Mouse (Mus musculus) right cerebral cortex, postnatal 36 days (tissue): ENCODE measurements at regions not wholly inside any gene's neighbourhood (a gene's known extent, or its start where the extent isn't known, plus 50 kb on each side); places are given as distances from the start of the nearest gene placed in this dataset.

Source experiments
- DNase-seq, 2 experiments: peaks; one replicate each; pipeline ENCODE4 v3.0.0; 2022; ENCODE audit warnings: low spot score in 2 of 2, mixed read lengths in 1 of 2

DNA sequence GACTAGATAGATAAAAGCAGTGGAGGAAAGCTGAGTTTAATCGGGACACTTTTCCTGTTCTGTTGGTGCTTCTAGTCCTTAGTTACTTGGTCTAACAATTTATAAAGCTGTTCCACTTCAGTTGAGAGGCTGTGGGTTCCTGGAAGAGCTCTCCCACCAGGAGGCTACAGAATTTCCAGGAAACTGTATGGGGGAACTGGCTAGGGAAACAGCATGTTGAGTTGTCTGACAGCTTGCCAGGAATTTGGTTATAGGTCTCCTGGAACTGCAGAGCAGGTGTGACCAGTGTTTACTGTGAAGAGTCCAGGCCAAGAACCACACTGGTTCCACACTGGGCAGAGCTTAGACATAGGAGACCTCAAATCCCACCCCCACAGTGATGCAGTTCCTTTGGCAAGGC is 65.0 kb upstream of the Pik3cg start:
- no peak for DNase-seq

GRCm38 (mm10) chr12:32279861-32280260 is 71.4 kb upstream of the Pik3cg start:
- DNase-seq, result no peak

- DNase-seq, result no peak
Measured at GRCm38 (mm10) chr12:32280309-32280708, 71.8 kb upstream of the Pik3cg start.

DNA sequence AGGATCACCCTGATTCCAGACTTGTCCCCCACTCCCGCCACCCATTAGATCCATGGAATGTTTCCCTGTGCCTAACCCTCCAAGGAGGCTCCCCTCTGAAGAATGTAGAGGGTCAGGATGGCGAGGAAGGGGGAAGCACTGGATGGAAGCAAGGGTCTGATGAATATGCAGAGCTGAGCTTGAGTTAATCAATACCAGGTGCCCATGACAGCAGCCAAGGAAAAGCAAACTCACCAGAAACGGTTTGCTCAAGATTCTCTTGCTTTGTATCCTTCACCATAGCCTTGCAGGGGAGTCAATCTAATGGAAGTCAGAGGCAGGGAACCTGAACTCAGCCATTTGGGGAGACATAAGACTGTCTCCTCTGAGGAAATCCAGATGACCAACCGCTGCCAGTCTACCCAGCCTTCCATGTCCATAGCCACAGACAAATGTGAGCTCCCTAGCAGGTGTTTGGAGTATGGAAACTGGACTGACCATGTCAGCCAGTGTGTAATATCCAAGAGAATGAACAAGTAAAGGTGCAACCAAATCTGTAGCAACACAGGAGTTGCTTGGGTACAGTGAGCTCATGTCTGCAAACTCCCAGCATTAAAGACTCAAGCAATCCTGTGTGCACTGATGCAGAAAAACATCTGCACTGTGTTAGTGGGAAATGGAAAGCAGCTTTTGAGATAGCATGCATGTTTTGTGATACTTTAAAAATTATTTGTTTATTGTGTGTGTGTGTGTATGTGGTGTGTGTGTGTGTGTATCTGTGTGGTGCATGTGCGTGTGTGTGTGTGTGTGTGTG is 74.1 kb upstream of the Pik3cg start:
- no peak for DNase-seq

GRCm38 (mm10) chr12:32285039-32285438 is 76.6 kb upstream of the Pik3cg start:
- no peak for DNase-seq

- DNase-seq, result no peak
Measured at GRCm38 (mm10) chr12:32286652-32287051, 78.2 kb upstream of the Pik3cg start.

DNA sequence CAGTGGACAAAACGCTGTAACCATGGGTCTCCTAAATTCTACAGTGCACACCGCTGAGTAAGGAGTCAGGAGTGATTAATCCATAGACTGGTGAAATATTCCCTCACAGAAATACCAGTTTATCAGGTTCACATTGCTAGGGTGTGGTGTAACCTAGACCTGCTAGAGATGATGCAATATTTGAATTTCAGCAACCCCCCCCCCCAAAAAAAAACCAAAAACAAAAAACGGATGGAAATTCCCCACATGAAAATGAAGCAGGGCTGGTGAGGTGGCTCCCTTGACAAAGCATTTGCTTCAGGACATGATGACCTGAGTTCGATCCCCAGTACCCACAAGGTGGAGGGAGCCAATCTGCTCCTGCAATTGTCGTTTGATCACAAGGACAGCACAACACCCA is 82.7 kb upstream of the Pik3cg start:
- DNase-seq, result no peak

DNA sequence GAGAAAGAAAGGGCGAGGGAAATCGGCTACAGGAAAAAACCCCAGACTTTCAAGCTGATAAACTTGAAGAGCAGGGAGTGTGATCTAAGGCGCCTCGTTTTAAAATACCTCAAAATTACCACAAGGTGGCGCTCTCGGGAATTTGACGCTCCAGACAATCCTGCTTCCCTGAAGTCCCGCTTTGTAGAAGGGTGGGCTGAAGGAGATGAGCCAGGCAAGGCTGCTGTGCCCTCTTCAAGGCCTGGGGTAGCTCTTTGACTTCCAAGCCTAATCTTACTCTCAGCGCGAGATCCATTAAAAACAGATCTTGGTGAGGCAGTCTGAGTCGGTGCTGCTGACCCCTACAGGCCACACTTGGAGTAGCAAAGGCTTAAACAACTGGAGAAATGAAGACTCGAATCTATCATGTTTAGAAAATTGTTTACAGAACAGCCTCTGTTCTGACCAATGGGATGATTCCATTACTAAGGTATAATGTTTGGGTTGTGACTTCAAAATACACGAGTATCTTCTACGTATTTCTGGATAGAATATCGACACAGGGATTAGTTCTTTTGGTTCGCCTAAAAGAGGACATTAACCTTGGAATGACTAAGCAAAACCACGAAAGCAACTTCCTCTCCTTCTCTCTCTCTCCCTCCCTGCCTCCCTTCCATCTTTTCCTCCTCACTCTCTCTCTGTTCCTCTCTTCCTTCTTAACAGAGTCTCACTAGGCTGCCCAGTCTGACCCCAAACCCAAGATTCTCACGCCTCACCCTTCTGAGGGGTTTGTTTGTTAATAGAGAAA is 83.7 kb upstream of the Pik3cg start:
- peak; percentile 5 to 14 for DNase-seq

GRCm38 (mm10) chr12:32292749-32293128 is 84.3 kb upstream of the Pik3cg start:
- DNase-seq, result no peak

GRCm38 (mm10) chr12:32297431-32297830 is 81.1 kb upstream of the Ccdc71l start:
- no peak for DNase-seq

GRCm38 (mm10) chr12:32299714-32300113 is 78.8 kb upstream of the Ccdc71l start:
- DNase-seq, result no peak

DNA sequence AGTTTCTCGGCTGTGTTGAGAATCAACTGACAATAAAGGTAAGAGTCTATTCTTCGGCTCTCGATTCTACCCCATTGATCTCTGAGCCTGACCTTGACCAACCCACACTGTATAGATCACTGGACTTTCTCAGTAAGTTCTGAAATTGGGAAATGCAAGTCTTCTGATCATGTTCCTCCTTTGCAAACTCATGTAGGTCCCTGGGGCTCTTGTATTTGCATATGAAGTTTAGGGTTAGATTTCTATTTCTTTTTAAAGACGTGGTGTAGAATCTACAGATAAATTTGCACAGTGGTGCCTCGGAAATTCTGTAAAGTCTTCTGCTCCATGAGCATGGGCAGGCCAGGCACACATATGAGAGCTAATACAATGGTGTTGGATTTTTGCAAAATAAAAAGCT is 72.8 kb upstream of the Ccdc71l start:
- DNase-seq, result no peak

- DNase-seq, result peak in 1 of 2 experiments; percentile 2
Measured at GRCm38 (mm10) chr12:32306326-32306725, 72.2 kb upstream of the Ccdc71l start.

DNA sequence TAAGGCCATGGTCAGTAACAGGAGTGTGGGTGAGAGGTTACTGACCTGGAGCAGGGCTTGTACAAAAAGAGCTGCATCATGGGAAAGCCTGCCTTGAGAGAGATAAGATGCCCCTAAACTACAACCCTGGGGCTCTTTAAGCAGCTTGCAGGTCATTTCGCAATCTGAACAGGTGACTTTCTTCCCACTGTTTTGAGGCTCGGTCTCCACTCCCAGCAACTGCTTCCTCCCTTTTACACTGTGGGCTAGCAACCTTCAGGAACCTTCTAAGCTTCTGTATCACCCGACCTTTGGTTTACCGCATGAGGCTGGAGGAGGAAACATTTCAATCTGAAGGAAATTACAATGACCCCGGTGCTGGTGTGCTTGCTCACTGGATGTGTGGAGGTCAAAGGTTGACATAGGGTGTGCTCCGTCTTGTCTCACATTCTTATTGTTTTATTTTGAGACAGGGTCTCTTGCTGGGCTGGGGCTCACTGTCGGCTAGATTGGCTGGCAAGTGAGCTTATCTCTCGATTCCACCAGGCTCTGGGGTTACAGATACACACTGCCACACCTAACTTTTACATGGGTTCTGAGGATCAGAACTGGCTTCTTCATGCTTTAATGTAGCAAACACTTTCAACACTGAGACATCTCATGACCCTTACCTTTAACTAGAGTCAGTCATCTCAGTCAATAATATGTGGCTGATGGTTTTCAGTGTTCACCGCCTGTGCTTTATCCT is 71.1 kb upstream of the Ccdc71l start:
- DNase-seq, result no peak

DNA sequence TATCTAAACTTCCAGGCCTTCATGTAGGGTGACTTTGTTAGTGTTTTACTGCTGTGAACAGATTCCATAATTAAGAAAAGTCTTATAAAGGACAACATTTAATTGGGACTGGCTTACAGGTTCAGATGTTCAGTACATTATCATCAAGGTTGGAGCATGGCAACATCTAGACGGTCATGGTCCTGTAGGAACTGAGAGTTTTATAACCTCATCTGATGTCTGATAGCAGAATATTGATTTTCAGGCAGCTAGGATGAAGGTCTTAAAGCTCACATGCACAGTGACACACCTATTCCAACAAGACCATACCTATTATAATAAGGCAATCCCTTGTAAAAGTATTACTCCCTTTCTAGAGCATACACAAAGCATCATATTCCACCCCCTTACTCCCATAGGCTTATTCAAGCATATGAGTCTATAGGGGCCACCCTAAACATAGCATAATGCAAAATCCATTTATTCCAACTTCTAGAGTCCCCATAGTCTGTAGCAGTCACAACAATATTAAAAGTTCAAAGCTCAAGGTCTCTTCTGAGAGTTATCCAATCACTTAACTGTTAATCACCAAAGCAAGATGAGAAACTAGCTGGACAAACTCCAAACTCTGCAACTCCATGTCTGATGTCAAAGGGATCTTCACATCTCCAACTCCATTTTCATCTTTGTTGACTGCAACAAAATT is 63.3 kb upstream of the Ccdc71l start:
- DNase-seq, result no peak
